Mouse (Mus musculus) megakaryocyte, embryonic 14.5 days (primary cell): ENCODE measurements around the gene Flcn.

Experiments used
- FLI1 ChIP-seq: IDR thresholded peaks from 2 replicates; pipeline ENCODE4 v1.6.1; 2012; ENCODE audit warnings: low read length, inconsistent platforms, mixed read lengths
- GATA1 ChIP-seq: IDR thresholded peaks from 3 replicates; pipeline ENCODE4 v1.6.1; 2012; ENCODE audit warnings: mixed read lengths, low read length, inconsistent platforms, borderline replicate concordance

DNA sequence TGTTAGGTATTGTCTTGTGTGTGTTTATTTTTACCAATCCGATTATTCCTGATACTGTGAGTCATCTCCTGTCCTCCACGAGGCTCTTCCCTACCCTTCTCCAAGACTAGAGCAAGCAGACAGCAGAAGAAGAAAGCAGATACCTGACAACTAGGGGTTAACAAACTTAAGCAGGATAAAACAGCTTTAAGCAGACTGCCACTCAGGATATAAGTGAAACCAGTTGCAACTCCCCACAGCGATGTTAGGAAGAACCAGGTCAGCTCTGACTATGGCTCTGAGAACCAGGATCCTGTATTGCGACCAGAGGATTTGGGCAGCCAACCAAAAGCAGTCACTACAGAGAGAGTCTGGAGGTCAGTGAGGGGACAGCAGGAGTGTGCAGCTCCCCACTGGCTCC is 1.4 kb upstream of the Flcn start:
- no peak for TF ChIP-seq GATA1
- TF ChIP-seq FLI1, result no peak
